Mouse (Mus musculus) heart, postnatal 25 days (tissue): ENCODE data around the gene Eefsec. TPM values are rescaled to one million over a fixed set of nuclear protein-coding genes. Genes with fewer than 3 reads are reported as not detected.

ENCODE experiments used
- DNase-seq: peaks from one replicate; pipeline ENCODE4 v3.0.0; 2022; ENCODE audit warnings: low spot score
- intact Hi-C: fragments of 180-260 bp; cut with DNase I; formaldehyde crosslinking; loops from one replicate; pipeline ENCODE4 v1.15.1; 2025
- total RNA-seq, 2 experiments: library from RNA; stranded (reverse); gene quantifications; 2 replicates each; pipeline ENCODE4 v1.2.3; 2021

The Eefsec gene
- total RNA-seq, 2 experiments from 2014 or later = 6.5 to 6.7 TPM

GRCm38 (mm10) chr6:88226570-88226994, 219.8 kb downstream of the Eefsec start:
- DNase-seq = no peak
- intact Hi-C loops = no loop called here

GRCm38 (mm10) chr6:88221968-88222367, 224.4 kb downstream of the Eefsec start, which contains the start of gene Dnajb8:
Gene Dnajb8 (plus strand): TSS chr6:88222268.
- intact Hi-C loops = no loop called here
- DNase-seq = no peak

- intact Hi-C loops = no loop called here
- no peak for DNase-seq
These were observed 227.2 kb downstream of the Eefsec start for GRCm38 (mm10) chr6:88219094-88219493.

GRCm38 (mm10) chr6:88216199-88216598, 230.1 kb downstream of the Eefsec start:
- no peak for DNase-seq
- intact Hi-C loops = no loop called here

DNA sequence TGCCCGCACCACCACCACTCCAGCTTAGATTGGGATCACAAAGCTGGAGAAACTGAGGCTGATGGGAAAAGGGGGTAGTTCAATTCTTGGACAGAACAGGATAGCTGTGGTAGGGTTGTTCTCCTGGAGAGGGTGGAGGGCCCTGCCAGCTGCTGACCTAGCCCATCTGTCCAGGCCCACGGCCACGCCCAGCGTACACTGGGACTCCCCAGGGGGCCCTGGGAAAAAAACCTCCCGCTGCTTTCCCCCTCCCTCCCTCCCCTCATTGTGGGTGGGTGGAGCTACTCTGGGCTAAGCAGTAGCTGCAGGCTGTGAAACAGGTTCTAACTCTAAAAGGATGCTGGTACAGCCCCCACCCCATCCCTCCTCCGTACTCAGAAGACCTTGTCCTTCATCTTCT, 230.5 kb downstream of the Eefsec start:
- intact Hi-C loops = no loop called here
- DNase-seq = no peak

DNA sequence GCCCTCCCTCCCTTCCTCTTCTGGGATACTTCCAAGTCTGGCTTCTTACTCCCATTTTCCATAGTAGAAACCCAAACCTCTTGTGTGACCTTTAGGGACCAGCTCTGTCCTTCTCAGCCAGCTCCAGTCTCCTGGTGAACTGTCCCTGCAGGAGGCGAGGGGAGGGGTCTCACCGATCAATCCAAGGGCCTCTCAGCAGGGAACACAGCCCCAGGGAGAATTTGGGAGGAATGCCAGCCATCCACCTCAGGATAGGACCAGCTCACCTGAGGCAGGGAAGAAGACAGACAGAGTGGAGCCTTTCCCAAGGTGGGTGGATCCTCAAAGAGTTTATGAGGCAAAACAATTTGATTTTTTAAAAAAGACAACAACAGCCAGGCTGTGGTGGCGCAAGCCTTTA, 236.2 kb downstream of the Eefsec start:
- DNase-seq = no peak
- intact Hi-C loops = no loop called here

DNA sequence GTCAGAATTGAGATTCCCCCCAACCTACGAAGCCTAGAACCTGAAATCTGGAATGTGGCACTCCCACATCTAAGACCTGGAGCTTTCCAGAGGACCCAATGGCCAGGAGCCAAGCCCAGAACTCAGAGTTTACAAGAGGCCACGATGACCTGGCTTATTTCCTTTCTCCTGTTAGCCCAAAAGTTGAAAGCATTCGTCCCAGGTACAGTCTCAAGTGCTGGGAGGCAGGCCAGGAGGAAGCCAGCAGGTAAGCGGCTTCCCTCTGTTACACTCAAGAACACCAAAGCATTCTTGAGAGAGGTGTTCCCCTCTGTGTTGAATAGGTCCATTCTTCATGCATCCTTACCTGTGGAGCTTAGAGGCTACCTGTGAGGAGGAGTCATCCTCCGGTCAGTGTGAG, 236.9 kb downstream of the Eefsec start:
- no peak for DNase-seq
- intact Hi-C loops = no loop called here

- no peak for DNase-seq
- intact Hi-C loops = no loop called here
These were observed 238.0 kb downstream of the Eefsec start for GRCm38 (mm10) chr6:88208321-88208720.

DNA sequence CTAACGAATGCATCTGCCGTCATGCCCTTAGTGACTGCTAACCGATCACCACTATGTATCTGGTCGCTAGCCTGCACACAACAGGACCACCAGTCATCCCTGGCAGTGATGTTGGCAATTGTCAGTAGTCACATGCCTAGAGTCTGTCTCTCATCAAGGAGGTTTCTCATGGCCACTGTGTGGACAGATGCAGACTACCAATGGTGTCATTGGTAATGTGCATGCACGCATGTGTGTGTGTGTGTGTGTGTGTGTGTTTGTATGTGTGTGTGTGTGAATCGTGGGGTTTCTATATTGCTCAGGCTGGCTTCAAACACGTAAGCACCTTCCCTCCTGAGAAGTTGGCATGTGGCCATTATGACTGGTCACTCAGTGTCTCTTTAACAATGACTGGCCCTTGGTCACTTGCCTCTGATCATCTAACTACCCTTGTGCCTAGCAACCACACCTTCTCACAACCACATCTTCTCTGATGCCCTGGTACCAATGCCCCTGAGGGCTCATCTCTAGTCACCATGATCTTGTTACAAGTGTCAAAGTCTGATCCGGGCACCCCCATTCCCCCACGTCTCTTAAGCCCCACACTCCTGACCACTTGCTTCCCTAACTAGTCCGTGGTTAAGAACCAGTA, 238.8 kb downstream of the Eefsec start:
- DNase-seq = no peak
- intact Hi-C loops = no loop called here

Other genes with a start within 250 kb of the Eefsec start
- gene Dnajb8, start 224.3 kb downstream of the Eefsec start, total RNA-seq = not detected
- 10 to 100 TPM; 15.2 to 16.7 TPM for gene Ruvbl1, start 18.9 kb upstream of the Eefsec start, total RNA-seq
- gene Sec61a1, start 72.4 kb upstream of the Eefsec start, total RNA-seq = 10 to 100 TPM; 49.4 to 53.6 TPM
- gene Kbtbd12, start 191.4 kb upstream of the Eefsec start, total RNA-seq = 10 to 100 TPM; 31.2 to 36.8 TPM